11 mouse cellular contexts compared by ENCODE assay signal in the genomic region with DNA sequence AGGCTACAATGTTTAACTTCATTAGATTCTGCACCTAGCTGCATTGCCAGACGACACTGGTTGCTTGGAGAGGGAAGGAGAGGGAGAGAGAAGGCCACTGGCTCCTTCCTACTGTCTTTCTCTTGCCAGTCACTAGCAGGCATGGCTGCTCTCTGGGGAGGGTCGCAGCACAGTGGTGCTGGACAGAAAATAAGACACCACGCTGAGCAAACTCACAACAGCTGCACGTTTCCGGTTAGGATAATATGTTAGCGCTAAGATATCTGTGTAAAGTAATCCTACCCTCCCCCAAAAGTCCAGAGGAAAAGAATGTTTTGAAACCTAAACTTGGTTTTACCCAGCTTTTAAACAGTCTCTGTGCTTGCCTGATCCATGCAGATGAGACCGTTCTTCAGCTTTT.
A peak's percentile ranks its signal among the peaks of the same experiment; 100 is the strongest.
DNase-seq lines count a peak whose midpoint lies in the region; ATAC-seq and TF ChIP-seq lines count a peak whose summit lies in the region.
"Had no signal": no experiment of that assay in that cellular context is flagged by ENCODE, and none has a peak within 500 bp of the region (broad histone marks: within the 10 kb centered on the region; RNA-seq: fewer than 3 reads in every experiment).

No protein-coding gene starts in this region.

- H3K27me3 ChIP-seq in heart, embryonic 13.5 days (replicated peaks): no peaks in the 10 kb centered on the region
- H3K27me3 ChIP-seq in lung, embryonic 14.5 days (ENCODE audit: insufficient read depth, low read length): no peaks in the 10 kb centered on the region
- H3K27me3 ChIP-seq in hindbrain, embryonic 13.5 days: no peaks in the 10 kb centered on the region

- peak overlapping the region; percentile 48 for H3K9ac ChIP-seq in heart, embryonic 13.5 days
- no peak overlapping the region for H3K9ac ChIP-seq in lung, embryonic 14.5 days
- H3K9ac ChIP-seq in hindbrain, embryonic 13.5 days: no peak overlapping the region; the same call in 1 of the 2 replicates

- H3K4me1 ChIP-seq in heart, embryonic 13.5 days: peaks cover 46% of the 10 kb centered on the region
- peaks cover 10% of the 10 kb centered on the region for H3K4me1 ChIP-seq in lung, embryonic 14.5 days (ENCODE audit: insufficient read depth)
- peaks cover 47% of the 10 kb centered on the region for H3K4me1 ChIP-seq in hindbrain, embryonic 13.5 days (replicated peaks)

- H3K27ac ChIP-seq in heart, embryonic 13.5 days (replicated peaks): peak overlapping the region; percentile 17; the same call in 1 of the 2 replicates
- H3K27ac ChIP-seq in lung, embryonic 14.5 days (ENCODE audit: low read depth): peak overlapping the region; percentile 30; the same call in 1 of the 2 replicates
- peak overlapping the region; percentile 37; the same call in 1 of the 2 replicates for H3K27ac ChIP-seq in hindbrain, embryonic 13.5 days

- TF ChIP-seq CTCF in lung, embryonic 14.5 days (IDR thresholded peaks at IDR 0.05; ENCODE audit: low read depth): no peak

- no peaks in the 10 kb centered on the region for H3K9me3 ChIP-seq in heart, embryonic 13.5 days
- no peaks in the 10 kb centered on the region for H3K9me3 ChIP-seq in lung, embryonic 14.5 days (ENCODE audit: low read depth, low read length)
- H3K9me3 ChIP-seq in hindbrain, embryonic 13.5 days: no peaks in the 10 kb centered on the region

- no peak for DNase-seq in heart, adult 9 months (ENCODE audit: low spot score in 2 of 2)
- peak; percentile 62 for DNase-seq in lung, embryonic 14.5 days
- no peak for DNase-seq in lung, postnatal 14 days
- peak; percentile 50 for DNase-seq in embryo, embryonic 10.5 days (ENCODE audit: low spot score)
- no peak for DNase-seq in cerebellum, postnatal 36 days
- DNase-seq: cerebellum, adult 9-10 months; kidney, adult 8-10 months; lung, adult 2 months had no signal

- no peak for ATAC-seq in heart, embryonic 13.5 days (ENCODE audit: extremely low read depth, insufficient number of reproducible peaks, low FRiP score, low TSS enrichment)
- peak; percentile 35; the same call in 1 of the 2 replicates for ATAC-seq in lung, embryonic 14.5 days (ENCODE audit: insufficient read depth)
- ATAC-seq in hindbrain, embryonic 13.5 days (ENCODE audit: low FRiP score): no peak
- ATAC-seq in CD4-positive, CD25-positive, alpha-beta regulatory T cell, adult 4 months: no peak

- WGBS in heart, embryonic 13.5 days: 22% methylated on average over 7 of the region's 7 CpGs
- WGBS in lung, embryonic 14.5 days: 20% methylated on average over 7 of the region's 7 CpGs
- 32% methylated on average over 7 of the region's 7 CpGs for WGBS in hindbrain, embryonic 13.5 days

- peak overlapping the region; percentile 33 for H3K4me2 ChIP-seq in heart, embryonic 13.5 days
- H3K4me2 ChIP-seq in lung, embryonic 14.5 days: peak overlapping the region; percentile 40
- no peak overlapping the region for H3K4me2 ChIP-seq in hindbrain, embryonic 13.5 days

- no peak overlapping the region for H3K4me3 ChIP-seq in heart, embryonic 13.5 days
- no peak overlapping the region for H3K4me3 ChIP-seq in lung, embryonic 14.5 days (ENCODE audit: low read depth, low read length)
- no peak overlapping the region for H3K4me3 ChIP-seq in hindbrain, embryonic 13.5 days

- peaks cover 11% of the 10 kb centered on the region; the same call in 1 of the 2 replicates for H3K36me3 ChIP-seq in heart, embryonic 13.5 days
- no peaks in the 10 kb centered on the region for H3K36me3 ChIP-seq in lung, embryonic 14.5 days (ENCODE audit: insufficient read depth)
- no peaks in the 10 kb centered on the region for H3K36me3 ChIP-seq in hindbrain, embryonic 13.5 days

Comparison
In these comparisons a context has a peak if more than half of its experiments do, and no peak if none do; other contexts are left out.
1. DNase-seq: peak in lung, embryonic 14.5 days (single experiment) and embryo, embryonic 10.5 days (single experiment); none in heart, adult 9 months (0 of 2), lung, postnatal 14 days (single experiment) and cerebellum, postnatal 36 days (0 of 2).
2. Peak in every context shown above with its lines, with median percentiles within 50 percentile points of each other: H3K27ac ChIP-seq.